18 mouse cellular contexts compared by ENCODE assay signal in genomic region chr1:131638541-131639421, GRCm38 (mm10). TPM values are rescaled to one million over a fixed set of nuclear protein-coding genes. Genes with fewer than 3 reads are reported as not detected.
A peak's percentile ranks its signal among the peaks of the same experiment; 100 is the strongest.
DNase-seq lines count a peak whose midpoint lies in the region; ATAC-seq and TF ChIP-seq lines count a peak whose summit lies in the region.
"Had no signal": no experiment of that assay in that cellular context is flagged by ENCODE, and none has a peak within 500 bp of the region (broad histone marks: within the 10 kb centered on the region; RNA-seq: fewer than 3 reads in every experiment).

No protein-coding gene starts in this region.

- H3K36me3 ChIP-seq in spleen, adult 2 months (ENCODE audit: control insufficient read depth, insufficient read depth, low read length) = no peaks in the 10 kb centered on the region; the same call in 1 of the 2 replicates
- H3K36me3 ChIP-seq in liver, embryonic 11.5 days (ENCODE audit: control insufficient read depth, insufficient read depth, low read length) = no peaks in the 10 kb centered on the region
- H3K36me3 ChIP-seq in kidney, embryonic 14.5 days (ENCODE audit: control insufficient read depth, insufficient read depth, low read length) = no peaks in the 10 kb centered on the region
- H3K36me3 ChIP-seq: embryonic facial prominence, embryonic 15.5 days; limb, embryonic 13.5 days; neural tube, embryonic 12.5 days; stomach, embryonic 15.5 days had no signal

- 13% methylated on average over 9 of the region's 9 CpGs for WGBS in spleen, adult 2 months
- WGBS in liver, embryonic 11.5 days = 61% methylated on average over 9 of the region's 9 CpGs
- WGBS in kidney, embryonic 14.5 days = 86% methylated on average over 9 of the region's 9 CpGs

- no peak for TF ChIP-seq CTCF in spleen, adult 2 months (IDR thresholded peaks at IDR 0.05; ENCODE audit: extremely low read depth, insufficient read depth, insufficient read length, insufficient replicate concordance)

- H3K27me3 ChIP-seq in spleen, adult 2 months (ENCODE audit: control insufficient read depth, insufficient read depth, low read length) = no peaks in the 10 kb centered on the region
- H3K27me3 ChIP-seq in liver, embryonic 11.5 days (replicated peaks; ENCODE audit: control insufficient read depth, insufficient read depth, low read length) = no peaks in the 10 kb centered on the region
- H3K27me3 ChIP-seq in kidney, embryonic 14.5 days (ENCODE audit: control insufficient read depth, insufficient read depth, low read length) = no peaks in the 10 kb centered on the region
- H3K27me3 ChIP-seq: embryonic facial prominence, embryonic 15.5 days; limb, embryonic 13.5 days; neural tube, embryonic 12.5 days; stomach, embryonic 15.5 days had no signal

- peak overlapping the region; percentile 48 for H3K9ac ChIP-seq in liver, embryonic 11.5 days (ENCODE audit: low read depth, low read length)
- H3K9ac ChIP-seq in kidney, embryonic 14.5 days (ENCODE audit: low read depth, low read length) = no peak overlapping the region
- H3K9ac ChIP-seq: embryonic facial prominence, embryonic 15.5 days; limb, embryonic 13.5 days; neural tube, embryonic 12.5 days; stomach, embryonic 15.5 days had no signal

- peak; percentile 45; the same call in 1 of the 2 replicates for ATAC-seq in liver, embryonic 11.5 days (replicated peaks; ENCODE audit: low FRiP score)
- no peak for ATAC-seq in kidney, embryonic 14.5 days (ENCODE audit: low FRiP score, low TSS enrichment)

- peaks cover 9% of the 10 kb centered on the region; the same call in 1 of the 2 replicates for H3K4me1 ChIP-seq in spleen, adult 2 months (ENCODE audit: control insufficient read depth, insufficient read depth, insufficient read length)
- peaks cover 6% of the 10 kb centered on the region; the same call in 1 of the 2 replicates for H3K4me1 ChIP-seq in liver, embryonic 11.5 days (replicated peaks; ENCODE audit: control insufficient read depth, insufficient read depth, low read length)
- no peaks in the 10 kb centered on the region for H3K4me1 ChIP-seq in kidney, embryonic 14.5 days (ENCODE audit: control insufficient read depth, insufficient read depth, low read length)
- H3K4me1 ChIP-seq: embryonic facial prominence, embryonic 15.5 days; limb, embryonic 13.5 days; neural tube, embryonic 12.5 days; stomach, embryonic 15.5 days had no signal

- H3K9me3 ChIP-seq in liver, embryonic 11.5 days (ENCODE audit: control insufficient read depth, low read length) = no peaks in the 10 kb centered on the region
- no peaks in the 10 kb centered on the region for H3K9me3 ChIP-seq in kidney, embryonic 14.5 days (ENCODE audit: control insufficient read depth, low read length)
- H3K9me3 ChIP-seq: embryonic facial prominence, embryonic 15.5 days; limb, embryonic 13.5 days; neural tube, embryonic 12.5 days; stomach, embryonic 15.5 days had no signal

- TF ChIP-seq POLR2A in spleen, adult 2 months (IDR thresholded peaks at IDR 0.05; ENCODE audit: low read depth, low read length) = no peak

- peak overlapping the region; percentile 54 for H3K4me2 ChIP-seq in liver, embryonic 11.5 days
- no peak overlapping the region for H3K4me2 ChIP-seq in kidney, embryonic 14.5 days (replicated peaks; ENCODE audit: low read depth, low read length)
- H3K4me2 ChIP-seq: embryonic facial prominence, embryonic 15.5 days; limb, embryonic 13.5 days; neural tube, embryonic 12.5 days; stomach, embryonic 15.5 days had no signal

- H3K4me3 ChIP-seq in spleen, adult 2 months (ENCODE audit: extremely low read depth, insufficient read depth, insufficient read length) = peak overlapping the region; percentile 68
- peak overlapping the region; percentile 45 for H3K4me3 ChIP-seq in liver, embryonic 11.5 days (ENCODE audit: low read depth, low read length)
- H3K4me3 ChIP-seq in kidney, embryonic 14.5 days (ENCODE audit: low read length) = no peak overlapping the region
- H3K4me3 ChIP-seq: embryonic facial prominence, embryonic 15.5 days; limb, embryonic 13.5 days; neural tube, embryonic 12.5 days; stomach, embryonic 15.5 days had no signal

- peak in 1 of 2 experiments; percentile 34 for DNase-seq in spleen, adult 2 months (ENCODE audit: low read depth in 1 of 2, low spot score in 2 of 2)
- no peak for DNase-seq in spleen, postnatal 14 days (ENCODE audit: low spot score in 2 of 2)
- DNase-seq in T-cell, adult 2 months (ENCODE audit: low spot score) = peak; percentile 15
- no peak for DNase-seq in liver, embryonic 11.5 days (ENCODE audit: low spot score)
- peak; percentile 22 to 33 for DNase-seq in natural killer cell, adult 2 months (ENCODE audit: low spot score in 2 of 2)
- no peak for DNase-seq in cerebellum, adult 11-12 months
- DNase-seq in cerebellum, postnatal 4 days (ENCODE audit: low spot score in 2 of 2) = no peak
- DNase-seq: cerebellum, adult 9-11 months; heart, adult 18-20 months; kidney, adult 9 months had no signal

- peak overlapping the region; percentile 92 for H3K27ac ChIP-seq in spleen, adult 2 months (ENCODE audit: insufficient read depth, low read length)
- H3K27ac ChIP-seq in liver, embryonic 11.5 days (ENCODE audit: low read depth, low read length) = peak overlapping the region; percentile 75
- no peak overlapping the region for H3K27ac ChIP-seq in kidney, embryonic 14.5 days (ENCODE audit: low read depth, low read length)
- H3K27ac ChIP-seq: embryonic facial prominence, embryonic 15.5 days; limb, embryonic 13.5 days; neural tube, embryonic 12.5 days; stomach, embryonic 15.5 days had no signal

RNA-seq across cellular contexts. Expression of gene Ctse, which starts 0.7 kb away (rescaled TPM):
- 77.8 and 113 TPM in 2 replicates for polyA plus RNA-seq in spleen, adult 2 months (2012; rRNA removed)
- 9.3 and 10.6 TPM in 2 replicates for polyA plus RNA-seq in liver, embryonic 11.5 days (2014; fragmentation: Nextera tagmentation; extraction: Ambion mirVana)
- 5.9 and 9.9 TPM in 2 replicates for polyA plus RNA-seq in kidney, embryonic 14.5 days (2014; fragmentation: Nextera tagmentation; extraction: Ambion mirVana)

RNA-seq across cellular contexts. Expression of gene Avpr1b, which starts 39.7 kb away (rescaled TPM):
- polyA plus RNA-seq in spleen, adult 2 months (2012; rRNA removed) = not detected in 2 replicates
- not detected in 2 replicates for polyA plus RNA-seq in liver, embryonic 11.5 days (2014; fragmentation: Nextera tagmentation; extraction: Ambion mirVana)
- polyA plus RNA-seq in kidney, embryonic 14.5 days (2014; fragmentation: Nextera tagmentation; extraction: Ambion mirVana) = not detected in 2 replicates
- polyA plus RNA-seq: brain, embryonic 14.5 days; embryonic facial prominence, embryonic 15.5 days; hindbrain, embryonic 11.5 days; limb, embryonic 13.5 days; neural tube, embryonic 12.5 days; stomach, embryonic 15.5 days had no signal

RNA-seq across cellular contexts. Expression of gene Rab7b, which starts 49.7 kb away (rescaled TPM):
- polyA plus RNA-seq in spleen, adult 2 months (2012; rRNA removed) = 3.3 and 6.9 TPM in 2 replicates
- polyA plus RNA-seq in liver, embryonic 11.5 days (2014; fragmentation: Nextera tagmentation; extraction: Ambion mirVana) = 0.53 and 1.1 TPM in 2 replicates
- 1.4 and 2.1 TPM in 2 replicates for polyA plus RNA-seq in kidney, embryonic 14.5 days (2014; fragmentation: Nextera tagmentation; extraction: Ambion mirVana)
- polyA plus RNA-seq: activated CD4-positive, CD25-positive, alpha-beta regulatory T cell, adult 4 months had no signal

Comparison
In these comparisons a context has a peak if more than half of its experiments do, and no peak if none do; other contexts are left out.
1. DNase-seq: peak in T-cell, adult 2 months (single experiment) and natural killer cell, adult 2 months (2 of 2); none in spleen, postnatal 14 days (0 of 2), liver, embryonic 11.5 days (single experiment), cerebellum, adult 11-12 months (single experiment) and cerebellum, postnatal 4 days (0 of 2).